Mouse (Mus musculus) CH12.LX (cell line): ENCODE measurements around the gene Tmem69.

Source experiments
- CTCF ChIP-seq, 2 experiments: IDR thresholded peaks in 1 of 2; conservative IDR thresholded peaks in 1 of 2; 2 replicates each; pipeline ENCODE4 v1.5.1; 2011 to 2012; ENCODE audit warnings: low read depth in 2 of 2, low read length in 2 of 2, improper control_type of control experiment in 1 of 2, inconsistent platforms in 1 of 2, mild to moderate bottlenecking in 1 of 2, moderate library complexity in 1 of 2
- GABPA ChIP-seq: IDR thresholded peaks from 2 replicates; pipeline ENCODE4 v1.6.1; 2012; ENCODE audit warnings: low read depth, low read length, improper control_type of control experiment, inconsistent platforms; ENCODE audit not compliant: insufficient replicate concordance
- POLR2AphosphoS2 ChIP-seq: IDR thresholded peaks from 2 replicates; pipeline ENCODE4 v1.6.1; 2011; ENCODE audit warnings: low read depth, low read length, improper control_type of control experiment
- TBP ChIP-seq: conservative IDR thresholded peaks from 2 replicates; pipeline ENCODE4 v1.6.1; 2011; ENCODE audit warnings: low read depth, low read length, improper control_type of control experiment
- USF1 ChIP-seq: IDR thresholded peaks from 2 replicates; pipeline ENCODE4 v1.6.1; 2014; ENCODE audit warnings: low read depth, mild to moderate bottlenecking, inconsistent platforms, low read length, improper control_type of control experiment

GRCm38 (mm10) chr4:116596379-116596778, 40.6 kb upstream of the Tmem69 start, which contains the start of gene Ccdc17:
- TF ChIP-seq TBP: no peak
- TF ChIP-seq GABPA: no peak
- TF ChIP-seq CTCF (conservative IDR thresholded peaks at IDR 0.05 in 1 of 2, IDR thresholded peaks at IDR 0.05 in 1 of 2; ENCODE audit: low read depth in 2 of 2, low read length in 2 of 2): peak in 1 of 2 experiments; percentile 53; a peak in 2 of 4 replicates
- no peak for TF ChIP-seq POLR2AphosphoS2
- no peak for TF ChIP-seq USF1
